Mouse (Mus musculus): ENCODE results near the gene Fbxo34. TPM values are rescaled to one million over a fixed set of nuclear protein-coding genes. Genes with fewer than 3 reads are reported as not detected.

Gene Fbxo34
- total RNA-seq, 2 experiments from 2014 or later: 86.6 to 110 TPM

GRCm38 (mm10) chr14:47574721-47575120 lies 124.5 kb downstream of the Fbxo34 start:
- intact Hi-C loops (cut with DNase I): no loop called here
- Histone ChIP-seq H3K27ac (no peak overlapping the region), H3K4me3 (no peak overlapping the region)
- no peak for TF ChIP-seq CTCF (IDR thresholded peaks at IDR 0.05)
- DNase-seq (ENCODE audit: extremely low spot score in 1 of 2, low spot score in 2 of 2): no peak

DNA sequence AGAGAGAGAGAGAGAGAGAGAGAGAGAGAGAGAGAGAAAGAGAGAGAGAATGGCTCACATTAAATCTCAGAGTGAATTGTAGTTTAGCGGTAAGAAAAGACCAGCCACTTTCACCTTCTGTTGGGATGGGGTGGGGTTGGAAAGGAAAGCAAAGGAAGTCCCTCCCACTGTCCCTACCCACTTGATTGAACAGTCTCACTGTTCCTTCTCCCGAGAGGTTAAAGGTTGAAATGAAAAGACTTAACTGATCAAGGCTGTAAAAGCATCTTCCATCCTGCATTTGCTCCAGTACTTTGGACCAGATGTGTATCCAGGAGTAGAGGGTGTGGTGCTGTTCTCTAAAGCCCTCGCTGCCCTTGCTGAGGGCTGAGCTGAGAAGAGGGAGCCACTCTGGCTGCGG lies 126.5 kb downstream of the Fbxo34 start:
- DNase-seq (ENCODE audit: extremely low spot score in 1 of 2, low spot score in 2 of 2): no peak
- TF ChIP-seq CTCF (IDR thresholded peaks at IDR 0.05): no peak
- intact Hi-C loops (cut with DNase I): no loop called here
- Histone ChIP-seq H3K27ac (no peak overlapping the region), H3K4me3 (no peak overlapping the region)

DNA sequence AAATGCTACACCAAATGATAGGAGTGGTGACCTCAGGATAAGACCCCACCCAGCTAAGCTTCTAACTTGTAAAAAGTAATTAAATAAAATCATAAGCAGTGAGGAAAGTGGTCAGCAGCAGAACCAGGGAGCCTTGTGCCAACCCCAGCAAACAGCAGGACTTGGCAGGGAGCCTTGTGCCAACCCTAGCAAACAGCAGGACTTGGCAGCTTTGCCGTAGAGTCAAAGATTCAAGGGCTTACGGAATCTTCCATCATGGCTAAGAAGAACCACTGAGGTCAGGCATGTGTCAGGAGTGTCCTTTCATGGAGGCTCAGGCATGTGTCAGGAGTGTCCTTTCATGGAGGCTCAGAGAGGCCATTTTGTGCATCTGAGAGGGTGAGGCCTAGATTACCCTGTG lies 127.9 kb downstream of the Fbxo34 start:
- Histone ChIP-seq H3K4me3 (no peak overlapping the region), H3K27ac (no peak overlapping the region)
- intact Hi-C loops (cut with DNase I): no loop called here
- no peak for DNase-seq (ENCODE audit: extremely low spot score in 1 of 2, low spot score in 2 of 2)
- no peak for TF ChIP-seq CTCF (IDR thresholded peaks at IDR 0.05)

- DNase-seq (ENCODE audit: extremely low spot score in 1 of 2, low spot score in 2 of 2): no peak
- Histone ChIP-seq H3K27ac (no peak overlapping the region), H3K4me3 (no peak overlapping the region)
- intact Hi-C loops (cut with DNase I): loop anchor here (5.0 kb wide), 1 partner anchor 786 kb away; no protein-coding TSS in a partner anchor
- no peak for TF ChIP-seq CTCF (IDR thresholded peaks at IDR 0.05)
Observed at GRCm38 (mm10) chr14:47581280-47581679, 131.1 kb downstream of the Fbxo34 start.

Other genes starting within 250 kb of the Fbxo34 start
- gene Wdhd1, start 173.6 kb upstream of the Fbxo34 start, total RNA-seq (2021): 1 to 10 TPM; 4.9 to 6.8 TPM
- gene Socs4, start 173.5 kb upstream of the Fbxo34 start, total RNA-seq (2021): 10 to 100 TPM; 11.7 to 14.6 TPM
- 10 to 100 TPM; 46.7 to 51.9 TPM for gene Mapk1ip1l, start 152.2 kb upstream of the Fbxo34 start, total RNA-seq (2021)
- under 1 TPM; 0.32 to 0.33 TPM for gene Lgals3, start 82.7 kb upstream of the Fbxo34 start, total RNA-seq (2021)
- under 1 TPM; 0.43 to 0.47 TPM for gene Dlgap5, start 32.0 kb upstream of the Fbxo34 start, total RNA-seq (2021)
- gene Atg14, start 120.2 kb downstream of the Fbxo34 start, total RNA-seq (2021): 10 to 100 TPM; 18.9 to 20.6 TPM
- gene Ktn1, start 198.0 kb downstream of the Fbxo34 start, total RNA-seq (2021): 10 to 100 TPM; 93.8 to 97.0 TPM

Data from left cerebral cortex, adult 2 months (tissue).